Mouse (Mus musculus) thymus, postnatal 10 days (tissue): ENCODE measurements at regions not wholly inside any gene's neighbourhood (a gene's known extent, or its start where the extent isn't known, plus 50 kb on each side); places are given as distances from the start of the nearest gene placed in this dataset.

Experiments used
- DNase-seq, 2 experiments: peaks; one replicate each; pipeline ENCODE4 v3.0.0; 2021; ENCODE audit warnings: low spot score in 2 of 2

DNA sequence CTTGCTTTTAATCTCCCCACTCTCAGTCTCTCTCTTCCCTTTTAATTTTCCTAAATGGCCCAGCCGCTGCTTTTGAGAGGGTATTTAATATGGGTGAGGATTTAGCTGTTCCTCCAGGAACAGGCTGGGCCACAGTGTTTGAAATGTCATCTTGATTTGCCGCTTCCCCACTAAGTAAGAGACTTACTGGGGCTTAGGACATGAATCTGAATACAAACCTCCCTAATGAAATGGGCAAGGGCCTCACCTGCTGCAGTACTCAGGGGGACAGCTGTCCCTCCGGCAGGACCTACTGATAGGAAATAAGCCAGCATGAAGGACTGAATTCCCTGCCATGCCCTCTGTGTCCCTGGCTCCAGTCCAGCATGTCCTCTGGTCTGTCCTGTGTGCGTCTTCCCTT, 50.6 kb upstream of the Prr23a1 start:
- DNase-seq: no peak

DNA sequence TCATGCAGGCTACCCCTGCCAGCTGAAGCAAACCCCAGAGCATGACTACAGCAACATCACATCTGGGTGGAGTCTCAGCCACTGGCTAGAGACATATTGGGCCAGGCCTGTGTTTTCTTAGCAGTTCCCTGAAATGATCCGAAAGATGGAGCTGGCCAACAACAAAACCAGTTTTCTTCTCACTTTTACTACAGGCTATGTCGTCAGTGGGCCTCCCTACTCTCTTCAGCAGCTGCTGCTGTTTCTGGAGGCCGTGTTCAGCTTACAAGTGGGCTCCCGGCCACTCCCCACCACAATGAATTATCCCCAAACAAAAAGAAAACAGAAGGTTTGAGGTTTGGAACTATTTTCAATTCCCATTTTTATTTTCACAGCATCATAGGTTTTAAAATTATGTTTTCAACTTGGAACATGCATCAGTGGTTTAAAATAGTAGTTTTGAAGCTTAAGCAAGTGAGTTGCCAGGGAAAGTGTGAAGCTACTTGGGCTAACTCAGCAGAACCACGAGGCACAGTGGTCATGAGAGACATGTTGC, 68.6 kb upstream of the Prr23a1 start:
- no peak for DNase-seq

DNA sequence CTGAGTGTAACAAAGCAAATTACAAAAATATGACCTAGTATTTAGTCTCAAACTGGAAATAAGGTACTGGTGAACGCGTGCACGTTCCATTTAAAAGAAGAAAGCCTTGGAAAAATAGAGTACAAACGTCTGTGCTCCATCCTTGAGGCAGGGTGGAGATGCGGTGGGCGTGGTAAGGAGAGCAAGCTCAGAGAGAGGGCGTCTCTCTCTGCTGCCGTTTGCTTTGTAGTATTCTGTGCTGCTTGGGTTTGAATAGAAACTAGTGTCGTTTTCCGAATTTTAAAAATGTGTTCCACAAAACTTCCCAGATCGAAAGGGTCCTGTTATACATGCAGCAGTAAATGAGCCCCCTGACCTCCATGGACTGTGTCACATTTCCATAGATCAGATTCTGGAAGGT, 69.1 kb upstream of the Prr23a1 start:
- no peak for DNase-seq

DNA sequence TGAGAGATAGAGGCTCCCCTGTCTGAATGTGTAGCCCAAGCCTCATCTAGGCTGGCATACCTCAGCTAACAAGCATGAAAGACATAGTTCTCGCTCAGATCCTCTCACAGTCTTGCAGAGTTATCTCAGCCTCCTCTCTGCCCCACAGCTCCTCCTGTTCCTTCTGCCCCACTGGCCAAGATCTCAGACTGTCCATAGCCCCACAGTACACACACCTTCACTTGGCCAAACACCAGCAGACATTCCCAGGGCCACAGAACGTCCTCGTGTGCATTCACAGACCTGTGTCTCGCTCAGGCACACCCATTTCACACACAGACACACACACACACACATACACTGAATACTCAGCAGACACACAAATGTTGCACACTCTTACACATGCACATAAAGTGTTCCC, 87.5 kb upstream of the Prr23a1 start:
- no peak for DNase-seq

DNA sequence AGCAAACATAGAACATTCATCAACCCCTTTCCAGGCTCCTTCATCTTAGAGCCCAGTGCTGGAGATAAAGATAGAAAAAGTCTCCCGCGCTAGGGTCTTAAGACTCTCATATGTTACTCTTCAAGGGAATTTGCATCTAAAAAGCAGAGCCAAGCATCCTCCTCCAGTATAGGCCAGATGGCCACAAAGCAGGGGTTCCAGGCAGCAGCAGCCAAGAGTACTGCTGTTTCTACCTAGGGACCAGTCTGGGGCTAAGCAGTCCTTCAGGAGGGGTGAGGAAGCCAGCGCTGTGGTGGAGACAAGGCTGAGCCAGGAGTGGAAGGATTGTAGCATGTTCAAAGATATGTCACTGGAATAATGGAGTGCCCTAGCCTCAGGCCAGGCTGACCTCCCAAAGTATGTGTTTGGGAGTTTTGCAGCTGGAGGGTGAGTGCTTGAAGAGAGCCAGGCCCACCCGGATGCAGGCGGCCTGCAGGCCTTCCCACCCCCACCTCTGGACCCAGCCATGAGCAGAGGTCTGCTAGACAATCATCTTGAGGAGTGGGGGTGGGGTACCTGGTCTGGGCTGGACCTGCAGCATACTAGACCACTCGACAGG, 88.8 kb upstream of the Prr23a1 start:
- no peak for DNase-seq

DNA sequence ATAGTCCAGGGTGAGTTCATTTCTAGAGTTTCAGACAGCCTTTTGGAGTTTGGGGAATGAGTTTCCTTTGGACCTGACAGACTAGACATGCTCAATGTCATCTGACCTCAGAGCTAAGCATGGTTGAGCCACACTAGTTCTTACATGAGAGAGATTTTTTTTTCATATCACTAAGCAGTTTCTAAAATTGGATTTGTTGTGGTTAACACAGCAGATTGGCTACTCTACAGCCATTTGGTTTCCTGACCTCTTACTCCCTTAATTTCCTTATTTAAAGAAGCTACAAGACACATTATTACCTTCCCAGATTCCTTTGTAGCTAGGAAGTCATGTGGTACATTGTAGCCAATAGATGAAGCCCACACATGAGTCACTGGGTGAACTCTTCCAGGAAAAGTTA, 98.5 kb upstream of the Prr23a1 start:
- no peak for DNase-seq

DNA sequence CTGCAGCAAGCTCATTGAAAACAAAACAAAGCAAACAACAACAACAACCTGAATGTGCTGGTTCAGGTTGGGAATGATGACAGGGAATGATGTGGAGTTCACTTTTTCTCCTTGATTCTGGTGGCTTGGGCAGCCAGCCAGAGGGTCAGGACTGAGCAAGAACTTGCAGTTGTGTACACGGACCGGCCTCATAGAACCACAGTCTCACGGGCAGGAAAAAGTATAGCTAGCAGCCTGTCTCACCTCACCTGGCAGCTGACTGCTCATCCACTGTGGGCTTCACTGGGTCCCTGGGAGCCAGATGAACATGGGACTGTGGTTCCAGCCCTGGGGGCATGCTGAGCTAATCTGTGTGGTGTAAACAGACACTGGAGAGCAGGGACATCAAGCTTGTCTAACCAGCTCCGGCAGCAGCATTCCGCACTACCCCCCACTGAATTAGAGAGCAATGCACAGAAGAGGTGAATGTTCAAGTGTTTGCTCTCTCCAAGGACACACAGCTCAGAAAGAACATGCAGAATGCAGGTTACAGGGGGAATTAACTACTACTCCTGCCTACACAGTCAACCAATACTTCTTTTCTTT, 114.9 kb upstream of the Prr23a1 start:
- no peak for DNase-seq

DNA sequence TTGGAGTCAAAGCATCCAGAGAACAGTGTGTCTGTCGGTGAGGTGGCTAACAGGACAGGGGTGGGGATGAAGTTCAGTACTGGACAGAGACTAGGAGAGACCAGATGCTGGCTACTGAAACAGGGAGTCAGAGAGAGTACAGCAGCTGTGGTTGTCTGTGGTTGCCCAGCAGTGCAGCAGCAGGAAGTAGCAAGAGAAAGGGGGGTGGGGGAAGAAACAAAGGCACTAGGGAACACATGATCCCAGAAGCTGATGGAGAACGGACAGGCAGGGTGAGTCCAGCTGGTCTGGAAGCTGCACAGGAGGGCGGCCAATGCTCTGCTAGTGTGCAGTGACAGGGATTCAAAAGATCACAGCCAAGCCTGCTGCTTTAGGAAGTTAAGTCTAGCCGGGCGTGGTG, 115.7 kb upstream of the Prr23a1 start:
- DNase-seq: no peak

DNA sequence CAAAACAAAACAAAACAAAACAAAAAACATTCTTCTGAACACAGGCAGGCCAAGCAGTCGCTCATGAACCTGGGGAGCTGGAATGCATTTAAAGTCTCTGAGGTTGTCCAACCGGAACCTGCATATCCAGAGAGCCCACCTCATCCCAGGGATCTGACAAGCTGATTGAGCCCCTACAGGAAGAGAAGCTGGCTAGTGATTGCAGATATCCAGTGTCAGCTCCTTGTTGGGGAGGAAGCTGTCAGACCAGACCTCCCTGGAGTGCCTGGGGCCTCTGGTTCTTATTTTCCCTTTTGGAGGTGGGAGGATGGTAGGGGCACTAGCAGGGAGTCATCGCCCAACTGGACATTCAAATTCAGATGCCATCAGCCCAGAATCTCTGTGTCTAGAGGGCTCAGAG, 119.4 kb upstream of the Prr23a1 start:
- no peak for DNase-seq

DNA sequence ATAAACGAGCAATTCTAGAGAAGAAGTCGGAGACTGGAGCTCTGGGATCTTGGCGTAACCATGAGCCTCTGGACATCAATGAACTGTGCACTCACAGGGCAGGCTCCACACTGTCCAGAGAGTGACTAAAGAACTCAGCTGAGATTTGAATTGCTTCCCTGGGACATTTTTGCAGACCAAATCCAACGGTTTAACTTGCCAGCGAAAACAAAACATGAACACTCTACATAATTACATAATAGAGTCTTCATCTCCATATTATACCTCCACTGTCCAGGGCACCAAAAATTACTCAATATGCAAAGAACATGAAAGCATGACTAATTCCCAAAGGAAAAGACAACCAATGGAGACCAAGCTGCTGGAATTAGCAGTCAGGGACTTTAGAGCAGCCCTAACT, 119.9 kb upstream of the Mrps22 start:
- DNase-seq: no peak

DNA sequence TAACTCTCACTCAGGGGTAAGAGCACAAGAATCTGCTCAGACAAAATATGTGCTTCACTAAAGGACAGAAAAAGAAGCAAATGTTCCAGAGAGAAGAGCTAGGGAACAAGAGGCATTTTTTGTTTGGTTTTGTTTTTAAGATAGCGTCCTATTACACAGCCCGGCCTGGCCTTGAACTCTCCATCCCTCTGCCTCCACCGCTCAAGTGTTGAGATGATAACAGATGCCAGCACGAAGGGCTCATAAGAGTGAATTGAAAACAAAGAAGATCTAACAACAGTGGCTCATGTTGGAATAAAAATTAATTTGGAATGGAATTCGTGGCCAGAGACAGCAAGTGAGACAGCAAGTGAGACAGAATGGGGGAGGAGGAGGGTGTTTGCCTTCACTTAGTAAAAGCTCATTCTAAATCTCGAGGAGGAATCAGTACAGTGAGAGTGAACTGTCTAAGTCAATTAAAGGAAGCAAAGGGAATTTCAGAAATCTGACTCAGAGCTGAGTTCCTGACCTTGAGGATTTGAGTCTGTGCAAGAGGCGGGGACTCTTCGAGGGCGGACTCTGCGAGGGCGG, 116.3 kb upstream of the Mrps22 start:
- DNase-seq: no peak

DNA sequence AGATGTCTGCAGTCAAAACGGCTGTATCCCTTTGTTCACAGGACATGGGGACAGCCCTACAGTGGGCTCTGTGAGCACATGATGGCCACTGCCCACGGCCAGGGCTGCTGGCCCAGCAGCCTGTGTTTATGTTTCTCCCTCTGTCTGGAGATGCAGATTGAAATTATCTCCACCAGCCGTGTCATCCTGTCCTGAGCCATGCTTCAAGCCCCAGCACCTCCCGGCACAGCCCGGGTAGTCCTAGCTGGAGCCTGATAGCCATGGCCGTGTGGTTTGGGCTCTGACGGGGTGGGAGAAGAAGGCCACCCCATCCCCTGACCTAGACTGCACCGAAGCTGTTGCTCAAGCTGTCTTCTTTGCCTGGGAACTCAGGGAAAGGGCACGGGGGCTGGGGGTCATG, 113.2 kb upstream of the Mrps22 start:
- DNase-seq: no peak

DNA sequence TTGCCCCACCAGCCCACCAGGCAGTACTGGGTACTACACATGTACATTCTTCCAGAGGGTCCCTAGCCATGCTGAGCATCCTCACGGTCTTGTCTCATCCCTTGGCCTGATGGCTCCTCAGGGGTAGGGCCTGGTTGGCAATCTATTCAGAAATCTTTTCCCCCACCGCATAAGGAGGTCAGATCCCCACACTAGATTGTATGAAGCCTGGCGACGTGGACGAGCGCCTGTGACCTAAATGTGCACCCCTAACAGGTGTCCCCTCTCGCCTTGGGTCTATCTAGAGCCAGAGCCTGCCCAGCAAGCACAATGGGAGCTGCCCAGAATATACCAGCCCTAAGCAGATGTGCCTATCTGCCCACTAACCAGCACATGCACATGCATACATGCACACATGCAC, 111.4 kb upstream of the Mrps22 start:
- no peak for DNase-seq

DNA sequence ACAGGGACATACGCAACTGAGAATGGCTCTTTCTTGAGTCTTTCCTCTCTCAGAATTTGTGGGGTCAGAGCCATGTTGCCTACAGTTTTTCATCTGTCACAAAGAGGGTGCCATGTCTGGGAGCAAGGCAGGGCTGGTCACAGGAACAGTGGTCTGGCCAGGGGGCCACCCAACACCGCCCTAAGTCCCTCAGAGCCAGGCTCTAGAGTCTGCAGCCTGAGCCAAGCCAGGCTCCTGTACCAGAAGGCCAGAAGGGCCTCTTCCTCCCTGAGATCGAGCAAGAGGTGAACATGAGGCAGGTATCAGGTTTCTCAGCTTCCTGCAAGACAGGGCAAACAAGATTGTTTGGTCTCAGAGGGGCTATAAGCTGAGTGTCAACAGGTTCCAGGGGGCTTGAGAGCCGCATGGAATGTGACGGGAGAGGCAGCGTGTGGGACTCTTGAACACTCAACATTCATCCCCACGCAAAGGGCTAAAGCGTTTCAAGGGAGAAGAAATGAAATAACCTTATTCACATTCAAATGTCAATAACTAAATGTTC, 110.6 kb upstream of the Mrps22 start:
- no peak for DNase-seq

DNA sequence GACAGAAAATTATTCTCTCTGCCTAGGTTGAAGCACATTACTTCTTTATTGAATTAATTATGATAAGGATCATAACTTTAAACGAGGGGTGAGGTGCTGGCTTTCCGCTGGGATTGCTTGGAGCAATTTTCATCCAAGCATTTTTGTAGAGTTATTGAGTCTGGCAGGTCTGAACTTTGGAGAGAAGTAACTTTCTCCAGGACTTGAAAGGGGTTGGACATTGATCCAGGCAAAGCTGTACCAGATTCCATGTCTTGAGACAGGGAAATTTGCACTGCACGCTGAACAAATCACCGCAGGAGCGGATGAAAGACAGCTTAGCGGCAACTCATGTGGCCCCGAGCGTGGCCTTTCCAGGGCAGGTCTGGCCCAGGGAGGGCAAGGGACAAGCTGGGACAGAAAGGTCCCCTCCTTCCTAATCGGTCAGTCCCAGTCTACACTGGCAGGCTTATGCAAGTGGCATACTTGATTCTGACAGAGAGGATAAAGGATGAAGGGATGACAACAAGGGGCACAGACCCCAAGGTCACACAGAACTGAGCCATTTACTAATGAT, 108.8 kb upstream of the Mrps22 start:
- DNase-seq: no peak

DNA sequence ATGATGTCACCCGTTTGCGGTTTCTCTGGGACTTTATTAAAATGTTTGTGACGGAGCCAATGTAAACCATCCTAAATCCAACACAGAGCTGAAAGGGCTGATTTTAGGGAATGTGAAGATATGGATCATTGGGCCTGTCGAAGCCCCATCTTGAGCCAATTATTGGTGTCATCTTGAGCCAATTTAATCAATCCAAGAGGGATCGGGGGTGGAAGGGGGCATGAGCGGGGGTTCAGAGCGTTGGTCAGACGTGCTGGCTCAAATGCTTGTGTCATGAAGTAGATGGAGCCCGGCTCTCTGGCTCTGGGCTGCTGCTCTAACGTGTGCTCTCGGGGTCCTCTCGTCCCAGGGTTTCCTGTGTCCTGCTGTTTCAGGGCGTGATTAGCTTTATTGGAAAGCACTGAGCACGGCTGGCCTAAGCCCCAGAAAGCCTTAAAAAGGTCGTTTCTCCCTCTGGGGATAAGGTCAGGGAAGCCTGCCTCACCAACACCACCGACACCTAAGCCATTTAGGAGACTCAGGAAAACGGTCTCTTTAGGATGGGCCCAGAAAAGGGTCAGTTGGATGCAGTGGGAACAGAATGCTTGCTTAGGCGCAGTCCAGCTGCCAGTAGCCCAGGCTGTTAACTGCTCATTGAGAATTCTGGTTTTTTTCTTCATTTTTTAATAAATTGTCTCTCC, 106.7 kb upstream of the Mrps22 start:
- DNase-seq: no peak

DNA sequence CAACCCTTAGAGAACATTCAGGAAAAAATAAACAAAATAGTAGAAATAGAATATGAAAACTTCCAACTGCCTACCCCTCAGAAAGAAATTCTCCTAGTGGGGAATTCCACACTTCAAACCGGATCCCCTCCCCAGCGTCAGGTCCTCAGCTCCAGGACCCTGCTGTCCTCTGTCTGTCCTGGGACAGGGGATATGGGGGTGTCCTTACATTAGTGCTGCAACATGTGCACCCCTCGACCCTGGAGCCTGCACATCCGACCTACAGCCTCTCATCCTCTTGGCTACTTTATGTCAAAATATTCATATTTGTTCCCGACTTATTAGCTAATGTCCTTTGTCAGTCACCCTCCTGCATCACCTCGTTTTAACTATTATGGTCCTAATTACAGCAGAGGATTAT, 106.0 kb upstream of the Mrps22 start:
- DNase-seq: no peak

DNA sequence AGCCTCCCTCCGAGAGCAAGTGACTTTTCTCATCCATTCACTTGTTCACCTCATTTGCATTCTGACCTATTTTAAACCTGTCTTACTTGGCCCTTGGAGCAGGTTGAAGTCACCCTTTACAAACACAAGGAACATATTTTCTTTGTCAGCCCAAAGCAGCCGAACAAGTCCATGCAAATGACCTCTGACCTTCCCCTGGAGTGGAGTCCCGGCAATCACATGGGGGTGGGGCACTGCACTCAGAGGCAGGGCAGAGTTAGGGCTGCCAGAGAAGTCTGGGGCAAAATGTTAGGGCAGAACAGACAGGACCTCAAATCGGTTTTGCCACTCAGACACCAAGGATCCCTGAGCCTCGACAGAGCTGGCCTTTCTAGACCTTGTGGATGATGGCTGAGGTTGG, 102.7 kb upstream of the Mrps22 start:
- DNase-seq: no peak

DNA sequence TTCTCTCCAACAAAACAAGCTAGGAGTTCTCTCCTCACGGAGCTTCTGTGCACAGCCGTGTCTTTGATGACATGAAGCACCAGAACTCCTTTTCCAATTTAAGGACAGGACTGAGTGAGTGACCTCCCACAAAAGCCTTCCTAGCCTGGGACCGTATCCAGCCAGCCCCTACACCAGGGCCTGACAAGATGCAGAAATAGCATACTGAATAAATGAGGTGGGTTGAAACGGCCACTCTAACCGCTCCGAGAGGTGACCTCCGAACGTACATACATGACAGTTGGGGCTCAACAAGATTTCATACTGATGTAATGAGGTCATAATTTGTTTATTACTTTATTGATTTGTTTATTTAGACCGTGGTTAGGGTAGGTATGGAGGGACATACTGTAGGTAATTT, 101.9 kb upstream of the Mrps22 start:
- DNase-seq: no peak

DNA sequence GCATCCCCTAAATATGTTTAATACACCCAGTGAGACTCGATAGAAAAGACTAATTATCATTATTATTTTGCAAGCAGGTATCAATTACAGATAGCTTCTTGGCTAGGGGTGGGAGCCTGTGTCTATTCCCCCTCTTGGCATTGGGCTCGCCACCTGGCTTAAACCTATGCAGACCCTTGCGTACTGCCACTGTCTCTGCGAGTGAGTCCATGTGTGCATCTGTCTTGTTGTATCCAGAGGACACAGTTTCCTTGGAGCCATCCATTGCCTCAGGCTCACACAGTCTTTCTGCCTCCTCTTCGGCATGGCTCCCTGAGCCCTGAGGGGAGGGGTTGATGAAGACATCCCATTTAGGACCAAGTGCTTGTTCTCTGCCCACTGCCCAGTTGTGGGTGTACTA, 99.1 kb upstream of the Mrps22 start:
- DNase-seq: no peak

DNA sequence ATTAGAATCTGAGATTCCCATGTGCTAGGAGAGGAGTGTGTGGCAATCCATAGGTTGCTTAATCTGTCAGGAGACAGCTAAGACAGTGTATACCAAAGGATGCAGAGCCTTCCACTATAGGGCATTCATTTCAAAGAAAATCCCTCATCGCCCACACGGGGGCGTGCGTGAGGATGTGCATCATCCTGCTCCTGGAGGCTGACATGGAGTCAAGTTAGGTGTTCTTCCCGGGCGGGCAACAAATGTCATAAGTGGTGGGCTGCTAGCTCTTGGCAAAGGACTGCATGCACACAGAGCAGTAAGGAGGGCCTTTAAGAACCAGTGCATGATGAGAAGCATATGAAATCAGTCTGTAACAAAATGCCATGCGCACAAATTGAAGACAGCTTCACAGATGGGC, 95.7 kb upstream of the Mrps22 start:
- peak in 1 of 2 experiments; percentile 7 for DNase-seq

DNA sequence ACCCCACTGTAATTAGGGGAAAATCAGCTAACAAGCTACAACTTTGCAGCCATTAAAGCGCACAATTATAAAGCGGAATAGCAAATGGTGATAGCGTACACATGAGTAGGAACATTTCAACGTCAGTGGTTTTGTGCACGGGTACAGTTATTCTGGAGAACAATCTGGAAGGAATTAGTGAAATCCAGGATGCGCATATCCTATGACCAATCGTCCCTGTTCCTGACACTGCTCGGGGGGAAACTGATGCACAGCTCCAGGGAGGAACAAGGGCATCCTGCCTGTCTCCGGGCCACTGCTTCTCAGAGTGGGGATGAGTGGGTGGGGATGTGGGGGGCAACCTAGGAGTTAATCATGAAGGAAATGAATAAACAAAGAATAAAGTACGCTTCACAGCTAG, 93.6 kb upstream of the Mrps22 start:
- DNase-seq: no peak
